Mouse (Mus musculus): ENCODE measurements at regions not wholly inside any gene's neighbourhood (a gene's known extent, or its start where the extent isn't known, plus 50 kb on each side); places are given as distances from the start of the nearest gene placed in this dataset.
"Not testable (repeated sequence)": the region's sequence is repeated elsewhere in the genome, so short reads cannot be mapped to it uniquely, and the experiment has no call there.

GRCm38 (mm10) chr17:82432678-82433077 lies 694.5 kb upstream of the Slc8a1 start:
- ATAC-seq (replicated peaks; ENCODE audit: low FRiP score): no peak
- Histone ChIP-seq H3K36me3 (ENCODE audit: control insufficient read depth, insufficient read depth, low read length) (no peaks in the 10 kb centered on the region), H3K4me3 (ENCODE audit: low read depth, low read length) (no peak overlapping the region), H3K4me2 (ENCODE audit: low read depth, low read length, severe bottlenecking) (no peak overlapping the region), H3K9me3 (ENCODE audit: control insufficient read depth, low read length) (no peaks in the 10 kb centered on the region), H3K4me1 (replicated peaks; ENCODE audit: control insufficient read depth, insufficient read depth, low read length) (no peaks in the 10 kb centered on the region), H3K27ac (ENCODE audit: low read depth, low read length) (no peak overlapping the region), H3K9ac (ENCODE audit: low read length) (no peak overlapping the region), H3K27me3 (ENCODE audit: control insufficient read depth, insufficient read depth, low read length) (no peaks in the 10 kb centered on the region)
- 43% methylated on average over 3 of the region's 3 CpGs for WGBS
- DNase-seq (ENCODE audit: low spot score): no peak

GRCm38 (mm10) chr17:82408296-82408695 lies 670.1 kb upstream of the Slc8a1 start:
- H3K9ac ChIP-seq (ENCODE audit: low read length): no peak overlapping the region
- H3K9me3 ChIP-seq (ENCODE audit: control insufficient read depth, low read length): no peaks in the 10 kb centered on the region
- no peak overlapping the region for H3K4me3 ChIP-seq (ENCODE audit: low read depth, low read length)
- WGBS: 93% methylated on average over 2 of the region's 2 CpGs
- H3K27me3 ChIP-seq (ENCODE audit: control insufficient read depth, insufficient read depth, low read length): no peaks in the 10 kb centered on the region
- H3K4me1 ChIP-seq (replicated peaks; ENCODE audit: control insufficient read depth, insufficient read depth, low read length): no peaks in the 10 kb centered on the region
- ATAC-seq (replicated peaks; ENCODE audit: low FRiP score): no peak
- no peak for DNase-seq (ENCODE audit: low spot score)
- H3K4me2 ChIP-seq (ENCODE audit: low read depth, low read length, severe bottlenecking): no peak overlapping the region
- H3K27ac ChIP-seq (ENCODE audit: low read depth, low read length): no peak overlapping the region
- no peaks in the 10 kb centered on the region for H3K36me3 ChIP-seq (ENCODE audit: control insufficient read depth, insufficient read depth, low read length)

- no peaks in the 10 kb centered on the region for H3K36me3 ChIP-seq (ENCODE audit: control insufficient read depth, insufficient read depth, low read length)
- no peak overlapping the region for H3K9ac ChIP-seq (ENCODE audit: low read length)
- no peaks in the 10 kb centered on the region for H3K4me1 ChIP-seq (replicated peaks; ENCODE audit: control insufficient read depth, insufficient read depth, low read length)
- no peak overlapping the region for H3K4me3 ChIP-seq (ENCODE audit: low read depth, low read length)
- no peaks in the 10 kb centered on the region for H3K9me3 ChIP-seq (ENCODE audit: control insufficient read depth, low read length)
- no peak overlapping the region for H3K27ac ChIP-seq (ENCODE audit: low read depth, low read length)
- no peak overlapping the region for H3K4me2 ChIP-seq (ENCODE audit: low read depth, low read length, severe bottlenecking)
- DNase-seq (ENCODE audit: low spot score) (no peak), ATAC-seq (replicated peaks; ENCODE audit: low FRiP score) (no peak)
- H3K27me3 ChIP-seq (ENCODE audit: control insufficient read depth, insufficient read depth, low read length): no peaks in the 10 kb centered on the region
- WGBS: 94% methylated on average over 1 of the region's 1 CpGs
Observed at GRCm38 (mm10) chr17:82399328-82399727, 661.2 kb upstream of the Slc8a1 start.

- not testable (repeated sequence) for H3K27me3 ChIP-seq (ENCODE audit: control insufficient read depth, insufficient read depth, low read length); H3K4me2 ChIP-seq (ENCODE audit: low read depth, low read length, severe bottlenecking); DNase-seq (ENCODE audit: low spot score); H3K27ac ChIP-seq (ENCODE audit: low read depth, low read length); ATAC-seq (replicated peaks; ENCODE audit: low FRiP score); H3K9me3 ChIP-seq (ENCODE audit: control insufficient read depth, low read length); H3K9ac ChIP-seq (ENCODE audit: low read length); H3K4me3 ChIP-seq (ENCODE audit: low read depth, low read length); H3K36me3 ChIP-seq (ENCODE audit: control insufficient read depth, insufficient read depth, low read length); H3K4me1 ChIP-seq (replicated peaks; ENCODE audit: control insufficient read depth, insufficient read depth, low read length)
- WGBS: 89% methylated on average over 3 of the region's 11 CpGs
Observed at GRCm38 (mm10) chr17:82379371-82379770, 641.2 kb upstream of the Slc8a1 start.

GRCm38 (mm10) chr17:82378248-82378820 lies 640.2 kb upstream of the Slc8a1 start:
- Histone ChIP-seq H3K27me3 (ENCODE audit: control insufficient read depth, insufficient read depth, low read length) (no peaks in the 10 kb centered on the region), H3K36me3 (ENCODE audit: control insufficient read depth, insufficient read depth, low read length) (no peaks in the 10 kb centered on the region), H3K27ac (ENCODE audit: low read depth, low read length) (no peak overlapping the region), H3K4me1 (replicated peaks; ENCODE audit: control insufficient read depth, insufficient read depth, low read length) (no peaks in the 10 kb centered on the region), H3K9me3 (ENCODE audit: control insufficient read depth, low read length) (no peaks in the 10 kb centered on the region), H3K4me2 (ENCODE audit: low read depth, low read length, severe bottlenecking) (no peak overlapping the region), H3K9ac (ENCODE audit: low read length) (no peak overlapping the region), H3K4me3 (ENCODE audit: low read depth, low read length) (no peak overlapping the region)
- WGBS: 73% methylated on average over 2 of the region's 2 CpGs
- ATAC-seq (replicated peaks; ENCODE audit: low FRiP score) (no peak), DNase-seq (ENCODE audit: low spot score) (no peak)

GRCm38 (mm10) chr17:82377176-82377592 lies 639.0 kb upstream of the Slc8a1 start:
- 82% methylated on average over 1 of the region's 1 CpGs for WGBS
- no peaks in the 10 kb centered on the region for H3K9me3 ChIP-seq (ENCODE audit: control insufficient read depth, low read length)

GRCm38 (mm10) chr17:82367876-82368275 lies 629.7 kb upstream of the Slc8a1 start:
- no peaks in the 10 kb centered on the region for H3K36me3 ChIP-seq (ENCODE audit: control insufficient read depth, insufficient read depth, low read length)
- no peak for DNase-seq (ENCODE audit: low spot score)
- ATAC-seq (replicated peaks; ENCODE audit: low FRiP score): no peak
- no peak overlapping the region for H3K27ac ChIP-seq (ENCODE audit: low read depth, low read length)
- H3K27me3 ChIP-seq (ENCODE audit: control insufficient read depth, insufficient read depth, low read length): no peaks in the 10 kb centered on the region
- no peak overlapping the region for H3K4me3 ChIP-seq (ENCODE audit: low read depth, low read length)
- no peak overlapping the region for H3K9ac ChIP-seq (ENCODE audit: low read length)
- H3K4me2 ChIP-seq (ENCODE audit: low read depth, low read length, severe bottlenecking): no peak overlapping the region
- H3K4me1 ChIP-seq (replicated peaks; ENCODE audit: control insufficient read depth, insufficient read depth, low read length): no peaks in the 10 kb centered on the region
- no peaks in the 10 kb centered on the region for H3K9me3 ChIP-seq (ENCODE audit: control insufficient read depth, low read length)

More at GRCm38 (mm10) chr17:82377176-82377592, 639.0 kb upstream of the Slc8a1 start:
- Histone ChIP-seq H3K4me1 (replicated peaks; ENCODE audit: control insufficient read depth, insufficient read depth, low read length) (no peaks in the 10 kb centered on the region), H3K4me2 (ENCODE audit: low read depth, low read length, severe bottlenecking) (no peak overlapping the region), H3K4me3 (ENCODE audit: low read depth, low read length) (no peak overlapping the region), H3K27me3 (ENCODE audit: control insufficient read depth, insufficient read depth, low read length) (no peaks in the 10 kb centered on the region), H3K9ac (ENCODE audit: low read length) (no peak overlapping the region), H3K36me3 (ENCODE audit: control insufficient read depth, insufficient read depth, low read length) (no peaks in the 10 kb centered on the region), H3K27ac (ENCODE audit: low read depth, low read length) (no peak overlapping the region)
- ATAC-seq (replicated peaks; ENCODE audit: low FRiP score) (no peak), DNase-seq (ENCODE audit: low spot score) (no peak)

- Histone ChIP-seq H3K27ac (ENCODE audit: low read depth, low read length) (no peak overlapping the region), H3K9me3 (ENCODE audit: control insufficient read depth, low read length) (no peaks in the 10 kb centered on the region), H3K9ac (ENCODE audit: low read length) (no peak overlapping the region), H3K4me3 (ENCODE audit: low read depth, low read length) (no peak overlapping the region), H3K27me3 (ENCODE audit: control insufficient read depth, insufficient read depth, low read length) (no peaks in the 10 kb centered on the region), H3K36me3 (ENCODE audit: control insufficient read depth, insufficient read depth, low read length) (no peaks in the 10 kb centered on the region), H3K4me2 (ENCODE audit: low read depth, low read length, severe bottlenecking) (no peak overlapping the region), H3K4me1 (replicated peaks; ENCODE audit: control insufficient read depth, insufficient read depth, low read length) (no peaks in the 10 kb centered on the region)
- 94% methylated on average over 4 of the region's 4 CpGs for WGBS
- DNase-seq (ENCODE audit: low spot score): no peak
- ATAC-seq (replicated peaks; ENCODE audit: low FRiP score): no peak
Observed at GRCm38 (mm10) chr17:82366001-82366400, 627.8 kb upstream of the Slc8a1 start.

- no peaks in the 10 kb centered on the region for H3K27me3 ChIP-seq (ENCODE audit: control insufficient read depth, insufficient read depth, low read length)
- DNase-seq (ENCODE audit: low spot score) (no peak), ATAC-seq (replicated peaks; ENCODE audit: low FRiP score) (no peak)
- no peak overlapping the region for H3K9ac ChIP-seq (ENCODE audit: low read length)
- H3K4me2 ChIP-seq (ENCODE audit: low read depth, low read length, severe bottlenecking): no peak overlapping the region
- H3K36me3 ChIP-seq (ENCODE audit: control insufficient read depth, insufficient read depth, low read length): no peaks in the 10 kb centered on the region
- no peak overlapping the region for H3K4me3 ChIP-seq (ENCODE audit: low read depth, low read length)
- no peak overlapping the region for H3K27ac ChIP-seq (ENCODE audit: low read depth, low read length)
- H3K4me1 ChIP-seq (replicated peaks; ENCODE audit: control insufficient read depth, insufficient read depth, low read length): no peaks in the 10 kb centered on the region
- H3K9me3 ChIP-seq (ENCODE audit: control insufficient read depth, low read length): no peaks in the 10 kb centered on the region
Observed at GRCm38 (mm10) chr17:82348636-82349035, 610.5 kb upstream of the Slc8a1 start.

Measured in forebrain, embryonic 11.5 days (tissue).